7 mouse cellular contexts compared by ENCODE assay signal in genomic region chr2:9632719-9633446, GRCm38 (mm10).
A peak's percentile ranks its signal among the peaks of the same experiment; 100 is the strongest.
DNase-seq lines count a peak whose midpoint lies in the region; ATAC-seq lines count a peak whose summit lies in the region.

No protein-coding gene starts in this region.

- DNase-seq in CD4-positive, CD25-positive, alpha-beta regulatory T cell, adult 2 months (ENCODE audit: low read depth, low spot score), result peak; percentile 27
- peak; percentile 26 for DNase-seq in Muller cell, postnatal 12 days (ENCODE audit: inconsistent ontology term)
- peak; percentile 10 for DNase-seq in gastrocnemius, postnatal 10 days
- DNase-seq in kidney, postnatal 36 days, result peak; percentile 3 to 4
- DNase-seq in spleen, postnatal 4 days (ENCODE audit: low spot score in 2 of 2), result no peak
- no peak for DNase-seq in thymus, postnatal 4 days

- ATAC-seq in monocyte, adult 5-6 weeks (replicated peaks; ENCODE audit: insufficient number of reproducible peaks, low FRiP score, low TSS enrichment, poor library complexity, severe bottlenecking), result no peak

Comparison
In these comparisons a context has a peak if more than half of its experiments do, and no peak if none do; other contexts are left out.
1. DNase-seq: peak in CD4-positive, CD25-positive, alpha-beta regulatory T cell, adult 2 months (single experiment), Muller cell, postnatal 12 days (single experiment), gastrocnemius, postnatal 10 days (single experiment) and kidney, postnatal 36 days (2 of 2); none in spleen, postnatal 4 days (0 of 2) and thymus, postnatal 4 days (single experiment).